Mouse (Mus musculus): ENCODE measurements around the gene Whamm. TPM values are rescaled to one million over a fixed set of nuclear protein-coding genes. Genes with fewer than 3 reads are reported as not detected.
A peak's percentile ranks its signal among the peaks of the same experiment; 100 is the strongest.

Gene Whamm
- polyA plus RNA-seq, 1 experiment from 2014 or later, result 6.9 TPM

- WGBS, result 84% methylated on average over 14 of the region's 14 CpGs
- DNase-seq (ENCODE audit: low spot score) (no peak), ATAC-seq (ENCODE audit: low read depth) (no peak)
- Histone ChIP-seq H3K4me3 (ENCODE audit: low read depth, low read length) (no peak overlapping the region), H3K9me3 (ENCODE audit: control insufficient read depth, low read length) (no peaks in the 10 kb centered on the region), H3K4me1 (ENCODE audit: control insufficient read depth, insufficient read depth, low read length) (no peaks in the 10 kb centered on the region), H3K36me3 (ENCODE audit: control insufficient read depth, insufficient read depth, low read length) (no peaks in the 10 kb centered on the region), H3K4me2 (ENCODE audit: low read depth, low read length) (no peak overlapping the region), H3K27ac (replicated peaks; ENCODE audit: low read depth, low read length) (no peak overlapping the region), H3K27me3 (replicated peaks; ENCODE audit: control insufficient read depth, insufficient read depth, low read length) (no peaks in the 10 kb centered on the region), H3K9ac (ENCODE audit: low read depth, low read length) (no peak overlapping the region)
These were observed 11.7 kb upstream of the Whamm start for GRCm38 (mm10) chr7:81559231-81559980.

GRCm38 (mm10) chr7:81560101-81561049 is 10.7 kb upstream of the Whamm start:
- Histone ChIP-seq H3K4me1 (ENCODE audit: control insufficient read depth, insufficient read depth, low read length) (no peaks in the 10 kb centered on the region), H3K9me3 (ENCODE audit: control insufficient read depth, low read length) (no peaks in the 10 kb centered on the region), H3K9ac (ENCODE audit: low read depth, low read length) (no peak overlapping the region), H3K27ac (replicated peaks; ENCODE audit: low read depth, low read length) (no peak overlapping the region), H3K27me3 (replicated peaks; ENCODE audit: control insufficient read depth, insufficient read depth, low read length) (no peaks in the 10 kb centered on the region), H3K4me2 (ENCODE audit: low read depth, low read length) (no peak overlapping the region), H3K4me3 (ENCODE audit: low read depth, low read length) (no peak overlapping the region), H3K36me3 (ENCODE audit: control insufficient read depth, insufficient read depth, low read length) (no peaks in the 10 kb centered on the region)
- DNase-seq (ENCODE audit: low spot score) (peak; percentile 17), ATAC-seq (ENCODE audit: low read depth) (no peak)
- WGBS, result 61% methylated on average over 8 of the region's 8 CpGs

GRCm38 (mm10) chr7:81561211-81561610 is 9.9 kb upstream of the Whamm start:
- DNase-seq (ENCODE audit: low spot score), result no peak
- Histone ChIP-seq H3K27me3 (replicated peaks; ENCODE audit: control insufficient read depth, insufficient read depth, low read length) (no peaks in the 10 kb centered on the region), H3K4me2 (ENCODE audit: low read depth, low read length) (no peak overlapping the region), H3K36me3 (ENCODE audit: control insufficient read depth, insufficient read depth, low read length) (no peaks in the 10 kb centered on the region), H3K4me3 (ENCODE audit: low read depth, low read length) (no peak overlapping the region), H3K9me3 (ENCODE audit: control insufficient read depth, low read length) (no peaks in the 10 kb centered on the region), H3K4me1 (ENCODE audit: control insufficient read depth, insufficient read depth, low read length) (no peaks in the 10 kb centered on the region), H3K27ac (replicated peaks; ENCODE audit: low read depth, low read length) (no peak overlapping the region), H3K9ac (ENCODE audit: low read depth, low read length) (no peak overlapping the region)
- 66% methylated on average over 5 of the region's 5 CpGs for WGBS
- no peak for ATAC-seq (ENCODE audit: low read depth)

GRCm38 (mm10) chr7:81563506-81564015 is 7.5 kb upstream of the Whamm start:
- H3K27ac ChIP-seq (replicated peaks; ENCODE audit: low read depth, low read length), result no peak overlapping the region
- ATAC-seq (ENCODE audit: low read depth) (no peak), DNase-seq (ENCODE audit: low spot score) (no peak)
- H3K4me2 ChIP-seq (ENCODE audit: low read depth, low read length), result no peak overlapping the region
- WGBS, result 83% methylated on average over 4 of the region's 4 CpGs
- no peaks in the 10 kb centered on the region for H3K36me3 ChIP-seq (ENCODE audit: control insufficient read depth, insufficient read depth, low read length)
- H3K9ac ChIP-seq (ENCODE audit: low read depth, low read length), result no peak overlapping the region
- no peaks in the 10 kb centered on the region for H3K9me3 ChIP-seq (ENCODE audit: control insufficient read depth, low read length)
- H3K4me1 ChIP-seq (ENCODE audit: control insufficient read depth, insufficient read depth, low read length), result no peaks in the 10 kb centered on the region
- no peaks in the 10 kb centered on the region for H3K27me3 ChIP-seq (replicated peaks; ENCODE audit: control insufficient read depth, insufficient read depth, low read length)
- no peak overlapping the region for H3K4me3 ChIP-seq (ENCODE audit: low read depth, low read length)

GRCm38 (mm10) chr7:81564766-81565165 is 6.3 kb upstream of the Whamm start:
- Histone ChIP-seq H3K27ac (replicated peaks; ENCODE audit: low read depth, low read length) (no peak overlapping the region), H3K4me3 (ENCODE audit: low read depth, low read length) (no peak overlapping the region), H3K9ac (ENCODE audit: low read depth, low read length) (no peak overlapping the region), H3K27me3 (replicated peaks; ENCODE audit: control insufficient read depth, insufficient read depth, low read length) (no peaks in the 10 kb centered on the region), H3K36me3 (ENCODE audit: control insufficient read depth, insufficient read depth, low read length) (no peaks in the 10 kb centered on the region), H3K9me3 (ENCODE audit: control insufficient read depth, low read length) (no peaks in the 10 kb centered on the region), H3K4me2 (ENCODE audit: low read depth, low read length) (no peak overlapping the region), H3K4me1 (ENCODE audit: control insufficient read depth, insufficient read depth, low read length) (no peaks in the 10 kb centered on the region)
- 77% methylated on average over 7 of the region's 7 CpGs for WGBS
- ATAC-seq (ENCODE audit: low read depth), result no peak
- no peak for DNase-seq (ENCODE audit: low spot score)

GRCm38 (mm10) chr7:81565381-81566055 is 5.5 kb upstream of the Whamm start:
- no peak overlapping the region for H3K4me3 ChIP-seq (ENCODE audit: low read depth, low read length)
- H3K36me3 ChIP-seq (ENCODE audit: control insufficient read depth, insufficient read depth, low read length), result no peaks in the 10 kb centered on the region
- H3K9ac ChIP-seq (ENCODE audit: low read depth, low read length), result no peak overlapping the region
- peak; percentile 45 for DNase-seq (ENCODE audit: low spot score)
- WGBS, result 57% methylated on average over 7 of the region's 7 CpGs
- no peaks in the 10 kb centered on the region for H3K4me1 ChIP-seq (ENCODE audit: control insufficient read depth, insufficient read depth, low read length)
- no peaks in the 10 kb centered on the region for H3K9me3 ChIP-seq (ENCODE audit: control insufficient read depth, low read length)
- no peak overlapping the region for H3K4me2 ChIP-seq (ENCODE audit: low read depth, low read length)
- H3K27ac ChIP-seq (replicated peaks; ENCODE audit: low read depth, low read length), result no peak overlapping the region
- no peaks in the 10 kb centered on the region for H3K27me3 ChIP-seq (replicated peaks; ENCODE audit: control insufficient read depth, insufficient read depth, low read length)
- ATAC-seq (ENCODE audit: low read depth), result peak; percentile 44; the same call in 1 of the 2 replicates

- Histone ChIP-seq H3K9me3 (ENCODE audit: control insufficient read depth, low read length) (no peaks in the 10 kb centered on the region), H3K9ac (ENCODE audit: low read depth, low read length) (no peak overlapping the region), H3K36me3 (ENCODE audit: control insufficient read depth, insufficient read depth, low read length) (no peaks in the 10 kb centered on the region), H3K27ac (replicated peaks; ENCODE audit: low read depth, low read length) (no peak overlapping the region), H3K4me1 (ENCODE audit: control insufficient read depth, insufficient read depth, low read length) (no peaks in the 10 kb centered on the region), H3K27me3 (replicated peaks; ENCODE audit: control insufficient read depth, insufficient read depth, low read length) (no peaks in the 10 kb centered on the region), H3K4me2 (ENCODE audit: low read depth, low read length) (no peak overlapping the region), H3K4me3 (ENCODE audit: low read depth, low read length) (no peak overlapping the region)
- DNase-seq (ENCODE audit: low spot score), result no peak
- ATAC-seq (ENCODE audit: low read depth), result no peak
- 68% methylated on average over 4 of the region's 4 CpGs for WGBS
These were observed 4.7 kb upstream of the Whamm start for GRCm38 (mm10) chr7:81566332-81566731.

- no peaks in the 10 kb centered on the region for H3K27me3 ChIP-seq (replicated peaks; ENCODE audit: control insufficient read depth, insufficient read depth, low read length)
- DNase-seq (ENCODE audit: low spot score) (peak; percentile 24), ATAC-seq (ENCODE audit: low read depth) (no peak)
These were observed 4.2 kb upstream of the Whamm start, which contains the start of gene Fsd2 for GRCm38 (mm10) chr7:81566892-81567291. TSS of gene Fsd2 (minus strand) at chr7:81566944.

More at GRCm38 (mm10) chr7:81566892-81567291, 4.2 kb upstream of the Whamm start, which contains the start of gene Fsd2:
- no peak within 1 kb of the TSS for H3K27ac ChIP-seq (replicated peaks; ENCODE audit: low read depth, low read length)
- H3K4me3 ChIP-seq (ENCODE audit: low read depth, low read length), result no peak within 1 kb of the TSS
- H3K9ac ChIP-seq (ENCODE audit: low read depth, low read length), result no peak within 1 kb of the TSS
- 67% methylated on average over 9 of the region's 9 CpGs for WGBS
- no peaks in the 10 kb centered on the region for H3K4me1 ChIP-seq (ENCODE audit: control insufficient read depth, insufficient read depth, low read length)
- no peak within 1 kb of the TSS for H3K4me2 ChIP-seq (ENCODE audit: low read depth, low read length)
- H3K36me3 ChIP-seq (ENCODE audit: control insufficient read depth, insufficient read depth, low read length), result no peaks in the 10 kb centered on the region
- no peaks in the 10 kb centered on the region for H3K9me3 ChIP-seq (ENCODE audit: control insufficient read depth, low read length)

Data from embryonic facial prominence, embryonic 14.5 days (tissue).